Mouse (Mus musculus) adipocyte (in vitro differentiated cells): Measurements from ENCODE around the gene Kit.

Experiments used
- DNase-seq: peaks from one replicate; pipeline ENCODE4 v3.0.0-alpha.2; 2016; ENCODE audit warnings: low spot score

The Kit gene

DNA sequence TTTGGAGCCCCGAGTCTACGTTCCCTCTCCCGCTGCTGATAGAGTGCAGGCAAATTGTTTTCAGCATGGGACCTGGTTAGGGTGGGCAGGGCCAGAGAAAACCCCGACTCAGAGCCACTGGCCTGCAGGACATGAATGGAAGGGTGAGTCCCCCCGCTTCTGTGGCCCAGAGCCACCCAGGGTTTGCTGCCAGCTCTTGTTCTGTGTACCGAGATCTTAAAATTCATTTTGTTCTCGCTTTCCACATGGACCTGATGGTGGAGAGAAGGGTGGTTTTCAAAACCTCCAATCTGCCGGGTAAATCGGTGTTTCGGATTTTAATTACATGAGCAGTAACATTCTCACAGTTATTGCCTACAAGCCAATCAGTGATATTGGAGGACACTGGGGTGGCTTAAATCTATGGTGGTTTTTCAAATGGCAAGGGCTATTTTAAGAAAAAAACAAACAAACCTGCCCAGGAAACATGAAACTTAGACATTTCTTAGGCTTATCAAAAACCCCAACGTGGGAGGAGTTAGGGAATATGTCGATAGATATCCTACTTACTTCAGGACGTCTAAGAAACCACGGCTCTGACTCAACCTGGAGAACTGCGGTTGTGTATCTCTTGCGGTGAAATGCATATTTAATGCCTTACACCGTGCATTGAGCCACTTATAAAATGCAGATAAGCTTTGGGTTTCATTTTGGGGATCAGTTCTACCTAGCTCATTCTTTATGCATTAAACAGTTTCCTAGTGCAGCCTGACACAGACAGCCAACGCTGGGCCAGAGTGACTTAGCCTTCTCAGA is 58.3 kb downstream of the Kit start:
- no peak for DNase-seq

GRCm38 (mm10) chr5:75635385-75635784 is 60.7 kb downstream of the Kit start:
- DNase-seq = no peak

GRCm38 (mm10) chr5:75640637-75641036 is 65.9 kb downstream of the Kit start:
- DNase-seq = no peak

- DNase-seq = no peak
These were observed 72.3 kb downstream of the Kit start for GRCm38 (mm10) chr5:75647046-75647445.

GRCm38 (mm10) chr5:75650566-75650965 is 75.8 kb downstream of the Kit start:
- no peak for DNase-seq

- DNase-seq = no peak
These were observed 78.7 kb downstream of the Kit start for GRCm38 (mm10) chr5:75653431-75653830.

- no peak for DNase-seq
These were observed 83.9 kb downstream of the Kit start for GRCm38 (mm10) chr5:75658575-75658974.

- no peak for DNase-seq
These were observed 85.6 kb downstream of the Kit start for GRCm38 (mm10) chr5:75660342-75660741.

- DNase-seq = no peak
These were observed 87.8 kb downstream of the Kit start for GRCm38 (mm10) chr5:75662466-75662865.

GRCm38 (mm10) chr5:75663768-75664167 is 89.1 kb downstream of the Kit start:
- DNase-seq = no peak

DNA sequence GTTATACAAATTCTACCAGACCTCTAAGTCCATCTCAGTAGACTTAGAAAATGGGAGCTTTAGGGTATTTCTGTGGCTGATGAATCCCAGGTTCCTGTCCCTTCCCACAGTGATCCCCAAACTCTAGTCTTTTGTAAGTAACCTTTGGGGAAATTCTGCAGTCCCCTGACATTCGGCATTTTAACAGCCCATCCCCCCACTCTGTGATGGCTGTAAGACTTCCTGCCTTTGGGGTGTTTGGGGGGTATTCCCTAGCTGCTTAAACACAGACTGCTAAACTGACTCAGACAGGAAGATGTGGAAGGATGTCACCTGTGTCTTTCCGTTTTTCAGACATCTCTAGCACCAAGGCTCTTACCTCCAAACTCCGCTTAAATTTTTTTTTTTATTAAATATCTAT is 92.4 kb downstream of the Kit start:
- DNase-seq = no peak

GRCm38 (mm10) chr5:75671136-75671788 is 96.5 kb downstream of the Kit start:
- no peak for DNase-seq

DNA sequence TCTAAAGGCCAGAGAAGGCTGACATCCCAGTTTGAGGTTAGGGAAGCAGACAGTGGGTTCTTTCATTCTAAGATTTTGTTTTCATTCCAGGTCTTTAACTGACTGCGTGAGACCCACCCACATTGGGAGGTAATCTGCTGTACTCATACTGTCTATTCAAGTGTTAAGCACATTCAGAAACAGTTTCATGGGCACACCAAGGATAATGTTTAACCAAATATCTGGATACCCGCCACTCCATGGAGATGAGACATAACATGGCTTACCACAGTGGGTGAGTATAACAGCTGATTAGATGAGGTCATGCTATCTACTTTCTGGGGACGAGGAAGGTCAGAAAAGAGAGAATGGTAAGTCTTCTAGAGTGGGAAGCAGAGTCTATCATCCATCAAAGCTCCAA is 101.3 kb downstream of the Kit start:
- no peak for DNase-seq

- no peak for DNase-seq
These were observed 105.2 kb downstream of the Kit start for GRCm38 (mm10) chr5:75679896-75680295.

- no peak for DNase-seq
These were observed 120.6 kb downstream of the Kit start for GRCm38 (mm10) chr5:75695162-75695809.

DNA sequence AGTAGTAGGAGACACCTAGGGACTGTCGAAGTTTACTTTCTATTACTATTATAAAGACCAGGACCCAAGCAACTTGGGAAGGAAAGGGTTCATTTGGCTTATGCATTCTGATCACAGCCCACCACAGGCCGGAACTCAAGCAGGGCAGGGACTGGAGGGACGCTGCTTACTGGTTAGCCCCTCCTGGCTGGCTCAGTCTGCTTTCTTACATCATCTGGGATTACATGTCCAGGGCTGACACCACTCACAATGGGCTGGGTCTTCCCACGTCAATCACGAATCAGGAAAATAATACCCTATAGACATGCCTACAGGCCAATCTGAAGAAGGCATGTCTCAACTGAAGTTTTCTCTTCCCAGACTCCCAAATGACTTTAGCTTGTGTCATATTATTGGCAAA is 122.2 kb downstream of the Kit start:
- no peak for DNase-seq

DNA sequence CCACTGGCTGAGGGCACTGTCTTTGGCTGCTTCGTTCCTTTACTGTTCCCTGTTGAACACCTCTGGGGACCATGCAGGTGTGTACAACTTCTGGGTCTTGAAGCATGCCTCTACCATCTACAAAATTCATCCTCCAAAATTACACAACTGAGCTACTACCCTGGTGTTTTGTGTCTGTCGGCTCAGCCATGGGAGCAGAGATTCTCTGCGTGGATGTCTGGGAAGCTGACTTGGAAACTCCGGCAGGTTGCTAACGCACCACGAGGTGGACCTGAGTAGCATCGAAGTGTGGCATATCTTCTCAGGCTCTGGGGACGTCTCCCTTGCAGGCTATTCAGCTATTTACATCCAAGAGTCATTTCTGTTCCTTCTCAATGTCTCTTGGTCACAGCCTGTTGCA is 123.8 kb downstream of the Kit start:
- no peak for DNase-seq

- no peak for DNase-seq
These were observed 124.4 kb downstream of the Kit start for GRCm38 (mm10) chr5:75699081-75699480.

DNA sequence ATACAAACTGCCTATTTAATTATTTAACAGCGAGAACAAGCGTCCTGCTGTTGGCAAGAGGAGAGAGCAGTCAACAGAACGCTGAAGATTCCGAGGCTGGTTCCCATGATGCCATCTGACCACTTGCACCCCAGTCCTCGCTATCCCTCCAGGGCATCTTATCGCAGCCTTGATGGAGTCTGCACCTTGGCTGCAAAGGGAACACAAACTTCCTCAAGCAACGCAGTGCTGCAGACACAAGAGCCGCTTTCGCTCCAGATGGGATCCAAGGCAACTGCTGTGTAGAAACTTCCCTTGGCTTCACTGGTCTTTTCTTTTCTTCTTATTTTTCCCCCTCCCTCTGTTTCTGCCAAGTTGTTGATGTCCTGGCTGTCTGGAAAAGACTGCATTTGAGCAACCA is 124.8 kb downstream of the Kit start:
- no peak for DNase-seq

GRCm38 (mm10) chr5:75701662-75702061 is 126.9 kb downstream of the Kit start:
- DNase-seq = no peak

DNA sequence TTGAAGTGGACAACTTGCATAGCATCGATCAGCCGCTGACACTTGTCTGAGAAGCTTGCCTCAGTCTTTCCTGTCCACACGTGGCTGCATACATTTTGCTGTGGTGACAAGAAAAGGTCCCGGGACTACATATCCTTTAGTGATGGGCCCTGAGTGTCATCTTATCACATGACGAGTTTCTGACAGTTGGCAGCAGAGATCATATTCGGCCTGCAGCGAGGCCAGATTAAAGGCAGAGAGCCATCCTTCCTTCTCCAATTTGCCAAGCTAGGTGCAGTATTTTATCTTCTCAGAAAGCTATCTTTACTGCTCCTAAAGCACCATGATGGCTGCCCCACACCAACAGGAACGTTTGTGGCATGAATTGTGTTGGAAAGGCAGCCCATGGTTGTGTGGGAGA is 127.4 kb downstream of the Kit start:
- DNase-seq = no peak

- DNase-seq = no peak
These were observed 130.0 kb downstream of the Kit start for GRCm38 (mm10) chr5:75704584-75705175.

- no peak for DNase-seq
These were observed 130.7 kb downstream of the Kit start for GRCm38 (mm10) chr5:75705421-75705820.
